Mouse (Mus musculus): ENCODE data around the gene Defb25. TPM values are rescaled to one million over a fixed set of nuclear protein-coding genes. Genes with fewer than 3 reads are reported as not detected.

Defb25 gene
- polyA plus RNA-seq (2012; rRNA removed): 0.56 TPM in 1 of 2 replicates, not detected in the other

GRCm38 (mm10) chr2:152622953-152623352 lies at the start of gene Defb25:
Gene Defb25, minus strand, starts transcription at chr2:152623053.

GRCm38 (mm10) chr2:152669256-152669638 lies 46.4 kb upstream of the Defb25 start, which contains the start of gene H13:
Gene H13, plus strand, starts transcription at chr2:152669461.

GRCm38 (mm10) chr2:152626774-152627591 lies 4.1 kb upstream of the Defb25 start, which contains the start of gene Rem1:
Gene Rem1, plus strand, starts transcription at chr2:152626951.

GRCm38 (mm10) chr2:152604057-152604456 lies 18.8 kb downstream of the Defb25 start, which contains the start of gene Defb36:
Gene Defb36, plus strand, starts transcription at chr2:152604327.

GRCm38 (mm10) chr2:152599299-152599698 lies 23.6 kb downstream of the Defb25 start, which contains the start of gene Defb45:
Gene Defb45, minus strand, starts transcription at chr2:152599399.

GRCm38 (mm10) chr2:152580107-152580506 lies 42.7 kb downstream of the Defb25 start, which contains the start of gene Defb19:
Gene Defb19, minus strand, starts transcription at chr2:152580312.

Other genes with a start within 250 kb of the Defb25 start
- gene Nrsn2, start 246.4 kb downstream of the Defb25 start, polyA plus RNA-seq (2012; rRNA removed): 4.1 and 6.5 TPM in 2 replicates
- gene Sox12, start 225.0 kb downstream of the Defb25 start, polyA plus RNA-seq (2012; rRNA removed): 51.5 and 69.9 TPM in 2 replicates
- 42.1 and 60.6 TPM in 2 replicates for gene Zcchc3, start 208.0 kb downstream of the Defb25 start, polyA plus RNA-seq (2012; rRNA removed)
- 1.0 and 1.4 TPM in 2 replicates for gene 6820408C15Rik, start 207.5 kb downstream of the Defb25 start, polyA plus RNA-seq (2012; rRNA removed)
- not detected in 2 replicates for gene Defb23, start 158.4 kb downstream of the Defb25 start, polyA plus RNA-seq (2012; rRNA removed)
- not detected in 2 replicates for gene Defb20, start 146.0 kb downstream of the Defb25 start, polyA plus RNA-seq (2012; rRNA removed)
- gene Defb22, start 132.9 kb downstream of the Defb25 start, polyA plus RNA-seq (2012; rRNA removed): not detected in 2 replicates
- not detected in 2 replicates for gene Defb26, start 111.4 kb downstream of the Defb25 start, polyA plus RNA-seq (2012; rRNA removed)
- gene Defb28, start 104.8 kb downstream of the Defb25 start, polyA plus RNA-seq (2012; rRNA removed): not detected in 2 replicates
- not detected in 2 replicates for gene Defb29, start 83.0 kb downstream of the Defb25 start, polyA plus RNA-seq (2012; rRNA removed)
- not detected in 2 replicates for gene Gm17416, start 53.7 kb downstream of the Defb25 start, polyA plus RNA-seq (2012; rRNA removed)
- gene Defb21, start 50.3 kb downstream of the Defb25 start, polyA plus RNA-seq (2012; rRNA removed): not detected in 2 replicates
- gene Defb19, start 42.7 kb downstream of the Defb25 start, polyA plus RNA-seq (2012; rRNA removed): not detected in 2 replicates
- not detected in 2 replicates for gene Defb45, start 23.7 kb downstream of the Defb25 start, polyA plus RNA-seq (2012; rRNA removed)
- not detected in 2 replicates for gene Defb36, start 18.7 kb downstream of the Defb25 start, polyA plus RNA-seq (2012; rRNA removed)
- gene Rem1, start 3.9 kb upstream of the Defb25 start, polyA plus RNA-seq (2012; rRNA removed): 0.23 and 1.1 TPM in 2 replicates
- 99.6 and 122 TPM in 2 replicates for gene H13, start 46.4 kb upstream of the Defb25 start, polyA plus RNA-seq (2012; rRNA removed)
- 20.2 and 36.9 TPM in 2 replicates for gene Mcts2, start 64.0 kb upstream of the Defb25 start, polyA plus RNA-seq (2012; rRNA removed)
- gene Id1, start 113.2 kb upstream of the Defb25 start, polyA plus RNA-seq (2012; rRNA removed): 218 and 227 TPM in 2 replicates
- gene Cox4i2, start 131.1 kb upstream of the Defb25 start, polyA plus RNA-seq (2012; rRNA removed): 5.5 and 5.7 TPM in 2 replicates
- gene Bcl2l1, start 208.7 kb upstream of the Defb25 start, polyA plus RNA-seq (2012; rRNA removed): 61.6 and 74.1 TPM in 2 replicates
- gene Tpx2, start 224.9 kb upstream of the Defb25 start, polyA plus RNA-seq (2012; rRNA removed): 95.0 and 124 TPM in 2 replicates